Mouse (Mus musculus): ENCODE data around the gene Cdhr3. TPM values are rescaled to one million over a fixed set of nuclear protein-coding genes. Genes with fewer than 3 reads are reported as not detected.

Cdhr3 gene
- polyA plus RNA-seq, 1 experiment from 2014 or later = not detected

GRCm38 (mm10) chr12:33053746-33054145, 38.9 kb downstream of the Cdhr3 start:
- Histone ChIP-seq H3K9me3 (no peaks in the 10 kb centered on the region), H3K27ac (no peak overlapping the region), H3K4me3 (no peak overlapping the region), H3K9ac (no peak overlapping the region), H3K36me3 (no peaks in the 10 kb centered on the region), H3K4me2 (no peak overlapping the region), H3K4me1 (peaks cover 31% of the 10 kb centered on the region), H3K27me3 (no peaks in the 10 kb centered on the region; the same call in 1 of the 2 replicates)
- WGBS = 65% methylated on average over 13 of the region's 13 CpGs
- ATAC-seq (ENCODE audit: insufficient number of reproducible peaks, insufficient read depth, low FRiP score, low TSS enrichment, low read depth) = no peak

DNA sequence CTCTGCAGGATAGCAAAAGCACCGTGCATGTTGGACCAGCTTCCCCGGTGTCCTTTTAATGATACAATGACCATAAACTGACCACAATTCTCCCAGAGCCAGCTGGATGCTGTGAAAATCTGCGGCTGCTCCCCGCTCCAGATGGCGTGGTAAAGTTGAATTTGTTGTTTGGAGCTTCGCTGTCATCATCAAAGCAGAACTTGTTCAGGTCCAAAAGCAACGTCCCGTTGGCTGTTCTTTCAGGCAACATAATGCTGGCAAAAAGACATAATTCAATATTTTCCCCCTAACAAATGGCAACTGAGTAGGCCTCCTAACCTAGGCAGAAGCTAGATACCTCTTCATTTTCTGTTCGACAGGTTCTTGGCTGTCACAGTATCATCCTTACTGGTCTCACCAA, 39.4 kb downstream of the Cdhr3 start:
- ATAC-seq (ENCODE audit: insufficient number of reproducible peaks, insufficient read depth, low FRiP score, low TSS enrichment, low read depth) = no peak
- Histone ChIP-seq H3K4me3 (no peak overlapping the region), H3K9ac (no peak overlapping the region), H3K27ac (no peak overlapping the region), H3K36me3 (no peaks in the 10 kb centered on the region), H3K4me2 (no peak overlapping the region), H3K4me1 (peaks cover 29% of the 10 kb centered on the region), H3K9me3 (no peaks in the 10 kb centered on the region), H3K27me3 (no peaks in the 10 kb centered on the region; the same call in 1 of the 2 replicates)
- WGBS = 83% methylated on average over 9 of the region's 9 CpGs

GRCm38 (mm10) chr12:33048391-33048790, 44.3 kb downstream of the Cdhr3 start:
- H3K36me3 ChIP-seq = no peaks in the 10 kb centered on the region
- no peak overlapping the region for H3K9ac ChIP-seq
- no peaks in the 10 kb centered on the region; the same call in 1 of the 2 replicates for H3K27me3 ChIP-seq
- peaks cover 15% of the 10 kb centered on the region for H3K4me1 ChIP-seq
- no peak for ATAC-seq (ENCODE audit: insufficient number of reproducible peaks, insufficient read depth, low FRiP score, low TSS enrichment, low read depth)
- no peak overlapping the region for H3K27ac ChIP-seq
- no peak overlapping the region for H3K4me2 ChIP-seq
- H3K4me3 ChIP-seq = no peak overlapping the region
- H3K9me3 ChIP-seq = no peaks in the 10 kb centered on the region
- WGBS = 79% methylated on average over 3 of the region's 3 CpGs

- H3K36me3 ChIP-seq = no peaks in the 10 kb centered on the region
- 83% methylated on average over 7 of the region's 7 CpGs for WGBS
- H3K4me2 ChIP-seq = no peak overlapping the region
- H3K9me3 ChIP-seq = no peaks in the 10 kb centered on the region
- H3K27ac ChIP-seq = no peak overlapping the region
- H3K4me3 ChIP-seq = no peak overlapping the region
- H3K9ac ChIP-seq = no peak overlapping the region
- H3K27me3 ChIP-seq = no peaks in the 10 kb centered on the region
- ATAC-seq (ENCODE audit: insufficient number of reproducible peaks, insufficient read depth, low FRiP score, low TSS enrichment, low read depth) = no peak
- peaks cover 15% of the 10 kb centered on the region for H3K4me1 ChIP-seq
These were observed 46.2 kb downstream of the Cdhr3 start for GRCm38 (mm10) chr12:33046434-33046833.

DNA sequence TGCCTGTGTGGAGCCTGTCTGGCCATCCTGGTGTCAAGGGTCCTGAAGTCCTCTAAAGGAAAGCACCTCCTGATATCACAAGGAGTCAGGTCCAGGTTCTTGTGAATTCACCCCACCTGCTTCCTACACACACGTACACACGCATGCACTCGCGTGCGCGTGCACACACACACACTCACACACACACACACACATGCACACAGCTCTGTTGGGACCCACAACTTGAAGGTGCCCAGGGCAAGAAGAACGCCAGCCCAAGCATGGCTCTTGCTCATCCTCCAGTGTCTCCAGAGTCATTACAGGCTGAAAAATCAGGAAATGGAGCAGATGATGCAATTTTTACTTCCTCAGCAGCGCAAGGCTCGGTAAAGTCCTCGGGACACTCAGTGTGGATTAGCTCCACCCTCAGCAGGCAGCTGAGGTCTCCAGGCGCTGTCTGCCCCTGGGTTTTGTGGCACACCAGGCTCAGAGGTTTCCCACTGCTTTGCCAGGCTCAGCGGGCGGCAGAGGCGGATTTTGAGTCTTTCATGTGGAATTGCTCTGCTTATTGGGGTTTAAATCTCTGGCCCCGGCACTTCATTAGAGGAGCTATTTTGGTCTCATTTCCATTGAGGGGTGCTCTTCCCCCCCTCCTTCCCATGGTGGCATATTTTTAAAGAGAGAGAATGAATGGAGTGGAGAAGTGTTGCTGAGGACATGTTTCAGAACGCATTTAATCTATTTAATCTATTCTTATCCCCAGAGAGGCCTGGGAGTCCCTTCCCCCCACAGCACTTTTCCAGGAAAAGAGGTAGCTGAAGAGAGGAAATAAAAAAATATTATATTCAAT, 46.9 kb downstream of the Cdhr3 start:
- Histone ChIP-seq H3K4me1 (peaks cover 15% of the 10 kb centered on the region), H3K4me3 (no peak overlapping the region), H3K27me3 (no peaks in the 10 kb centered on the region), H3K9me3 (no peaks in the 10 kb centered on the region), H3K9ac (no peak overlapping the region), H3K36me3 (no peaks in the 10 kb centered on the region), H3K4me2 (peak overlapping the region; percentile 34; the same call in 1 of the 2 replicates), H3K27ac (no peak overlapping the region)
- 46% methylated on average over 16 of the region's 16 CpGs for WGBS
- ATAC-seq (ENCODE audit: insufficient number of reproducible peaks, insufficient read depth, low FRiP score, low TSS enrichment, low read depth) = no peak

GRCm38 (mm10) chr12:33041476-33041875, 51.2 kb downstream of the Cdhr3 start:
- Histone ChIP-seq H3K4me1 (peaks cover 12% of the 10 kb centered on the region), H3K36me3 (no peaks in the 10 kb centered on the region), H3K4me3 (no peak overlapping the region), H3K27ac (no peak overlapping the region), H3K4me2 (no peak overlapping the region), H3K27me3 (peaks cover 3% of the 10 kb centered on the region; the same call in 1 of the 2 replicates), H3K9ac (no peak overlapping the region), H3K9me3 (no peaks in the 10 kb centered on the region)
- 85% methylated on average over 7 of the region's 7 CpGs for WGBS
- no peak for ATAC-seq (ENCODE audit: insufficient number of reproducible peaks, insufficient read depth, low FRiP score, low TSS enrichment, low read depth)

GRCm38 (mm10) chr12:33040811-33041210, 51.9 kb downstream of the Cdhr3 start:
- Histone ChIP-seq H3K9ac (no peak overlapping the region), H3K4me2 (no peak overlapping the region), H3K27ac (no peak overlapping the region), H3K9me3 (no peaks in the 10 kb centered on the region), H3K4me1 (peaks cover 10% of the 10 kb centered on the region), H3K4me3 (no peak overlapping the region), H3K36me3 (no peaks in the 10 kb centered on the region), H3K27me3 (peaks cover 3% of the 10 kb centered on the region; the same call in 1 of the 2 replicates)
- no peak for ATAC-seq (ENCODE audit: insufficient number of reproducible peaks, insufficient read depth, low FRiP score, low TSS enrichment, low read depth)
- WGBS = 78% methylated on average over 2 of the region's 2 CpGs

- no peak for ATAC-seq (ENCODE audit: insufficient number of reproducible peaks, insufficient read depth, low FRiP score, low TSS enrichment, low read depth)
- Histone ChIP-seq H3K9ac (no peak overlapping the region), H3K4me2 (no peak overlapping the region), H3K27ac (no peak overlapping the region), H3K4me1 (peaks cover 18% of the 10 kb centered on the region), H3K27me3 (peaks cover 10% of the 10 kb centered on the region), H3K4me3 (no peak overlapping the region), H3K9me3 (no peaks in the 10 kb centered on the region), H3K36me3 (no peaks in the 10 kb centered on the region)
These were observed 54.0 kb downstream of the Cdhr3 start for GRCm38 (mm10) chr12:33038676-33039075.

DNA sequence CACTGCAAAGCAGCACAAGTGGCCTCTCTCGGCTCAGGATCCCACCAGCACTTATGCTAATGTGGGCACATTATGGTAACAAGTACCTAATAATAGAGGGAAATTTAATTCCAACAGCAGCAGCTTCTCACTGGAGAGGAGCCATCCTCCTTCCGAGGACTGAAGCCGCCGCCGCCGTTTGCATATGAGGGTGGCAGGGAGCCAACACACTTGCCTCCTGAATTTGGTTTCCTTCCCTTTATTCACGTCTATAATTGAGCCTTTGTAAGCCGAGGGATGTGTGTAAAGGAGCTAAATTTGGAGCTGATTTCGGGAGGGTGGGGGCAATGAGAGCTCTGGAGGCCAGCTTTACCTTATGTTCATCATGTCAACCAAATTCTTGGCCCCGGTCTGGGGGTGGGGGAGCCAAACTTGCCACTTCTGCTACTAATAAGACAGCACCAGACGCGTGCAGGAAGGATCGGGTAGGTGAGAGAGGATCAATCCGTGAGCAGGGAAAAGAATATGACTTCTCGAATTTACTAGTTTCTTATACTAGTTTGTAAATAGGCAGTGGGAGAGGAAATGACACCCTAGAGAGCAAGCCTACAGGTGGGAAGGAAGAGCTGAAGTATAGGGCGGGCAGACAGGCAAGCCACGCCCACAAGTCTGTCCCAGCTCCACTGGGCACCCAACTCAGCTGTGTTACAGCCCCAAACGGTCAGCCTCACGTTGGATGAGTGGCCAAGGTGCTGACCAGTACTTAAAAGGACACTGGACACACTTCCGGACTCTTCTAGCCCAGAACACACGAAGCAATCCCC, 56.8 kb downstream of the Cdhr3 start:
- WGBS = 18% methylated on average over 21 of the region's 21 CpGs
- Histone ChIP-seq H3K27ac (peak overlapping the region; percentile 33; the same call in 1 of the 2 replicates), H3K27me3 (peaks cover 15% of the 10 kb centered on the region), H3K9ac (no peak overlapping the region; the same call in 1 of the 2 replicates), H3K9me3 (no peaks in the 10 kb centered on the region), H3K4me1 (peaks cover 18% of the 10 kb centered on the region), H3K4me3 (no peak overlapping the region), H3K4me2 (peak overlapping the region; percentile 44), H3K36me3 (no peaks in the 10 kb centered on the region)
- ATAC-seq (ENCODE audit: insufficient number of reproducible peaks, insufficient read depth, low FRiP score, low TSS enrichment, low read depth) = no peak; the same call in 1 of the 2 replicates

DNA sequence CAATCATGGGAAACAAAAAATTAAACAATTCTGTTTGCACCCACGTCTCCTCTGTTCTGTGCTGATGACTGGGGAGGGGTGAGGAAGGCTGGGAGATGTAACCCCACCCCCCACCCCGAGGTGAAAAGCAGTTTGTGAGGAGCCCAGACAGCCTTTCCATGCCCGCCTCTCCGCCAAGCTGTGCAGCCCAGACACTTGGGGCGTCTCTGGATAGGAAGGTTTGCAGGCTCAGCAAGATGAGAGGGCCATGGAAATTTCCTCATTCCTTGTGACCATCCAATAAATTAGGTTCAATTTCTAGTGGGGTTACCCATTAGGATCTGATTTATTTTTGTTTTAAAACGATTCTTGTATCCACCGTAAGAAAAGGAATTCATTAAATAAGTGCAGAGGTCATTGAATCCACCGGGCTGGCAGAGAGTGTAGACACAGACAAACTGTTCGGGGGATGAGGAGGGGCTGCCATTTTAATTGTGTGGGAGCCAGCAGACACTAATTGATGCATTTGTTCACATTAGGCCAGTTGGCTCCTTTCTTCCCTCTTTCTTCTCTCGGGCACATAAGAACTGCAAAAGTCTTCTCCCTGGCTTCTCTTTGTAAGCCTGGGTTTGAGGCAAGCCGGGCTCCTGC, 57.5 kb downstream of the Cdhr3 start:
- H3K4me1 ChIP-seq = peaks cover 24% of the 10 kb centered on the region
- H3K4me2 ChIP-seq = peak overlapping the region; percentile 44
- H3K36me3 ChIP-seq = no peaks in the 10 kb centered on the region
- 28% methylated on average over 11 of the region's 11 CpGs for WGBS
- no peak overlapping the region; the same call in 1 of the 2 replicates for H3K9ac ChIP-seq
- peak overlapping the region; percentile 33; the same call in 1 of the 2 replicates for H3K27ac ChIP-seq
- H3K27me3 ChIP-seq = peaks cover 15% of the 10 kb centered on the region
- no peak for ATAC-seq (ENCODE audit: insufficient number of reproducible peaks, insufficient read depth, low FRiP score, low TSS enrichment, low read depth)
- no peaks in the 10 kb centered on the region for H3K9me3 ChIP-seq
- H3K4me3 ChIP-seq = no peak overlapping the region

- no peak overlapping the region for H3K27ac ChIP-seq
- no peaks in the 10 kb centered on the region for H3K36me3 ChIP-seq
- H3K27me3 ChIP-seq = peaks cover 15% of the 10 kb centered on the region
- no peaks in the 10 kb centered on the region for H3K9me3 ChIP-seq
- WGBS = 55% methylated on average over 12 of the region's 12 CpGs
- no peak overlapping the region for H3K4me3 ChIP-seq
- H3K9ac ChIP-seq = no peak overlapping the region
- peaks cover 29% of the 10 kb centered on the region for H3K4me1 ChIP-seq
- no peak for ATAC-seq (ENCODE audit: insufficient number of reproducible peaks, insufficient read depth, low FRiP score, low TSS enrichment, low read depth)
- H3K4me2 ChIP-seq = no peak overlapping the region
These were observed 58.2 kb downstream of the Cdhr3 start for GRCm38 (mm10) chr12:33034343-33035088.
